Mouse (Mus musculus): ENCODE results near the gene Nnmt.

The Nnmt gene

DNA sequence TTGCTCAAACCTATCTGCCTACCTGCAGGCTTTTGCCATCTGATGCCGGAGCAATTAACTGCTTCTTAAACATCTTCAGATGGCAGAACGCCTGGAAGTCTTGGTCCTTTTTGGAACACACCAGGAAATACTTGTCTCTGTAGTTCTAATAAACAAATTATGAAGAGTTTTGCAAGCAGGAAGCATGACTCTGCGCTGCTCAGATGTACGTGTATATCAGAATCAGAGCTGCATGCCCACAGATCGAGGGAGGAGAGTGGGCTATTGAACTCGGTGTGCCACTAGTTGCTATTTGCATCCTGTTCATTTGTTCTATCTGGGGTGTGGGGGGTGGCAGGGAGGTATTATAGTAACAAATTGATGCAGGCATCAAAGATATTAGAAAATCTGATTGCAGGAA, 28.2 kb upstream of the Nnmt start:
- DNase-seq, result no peak

DNA sequence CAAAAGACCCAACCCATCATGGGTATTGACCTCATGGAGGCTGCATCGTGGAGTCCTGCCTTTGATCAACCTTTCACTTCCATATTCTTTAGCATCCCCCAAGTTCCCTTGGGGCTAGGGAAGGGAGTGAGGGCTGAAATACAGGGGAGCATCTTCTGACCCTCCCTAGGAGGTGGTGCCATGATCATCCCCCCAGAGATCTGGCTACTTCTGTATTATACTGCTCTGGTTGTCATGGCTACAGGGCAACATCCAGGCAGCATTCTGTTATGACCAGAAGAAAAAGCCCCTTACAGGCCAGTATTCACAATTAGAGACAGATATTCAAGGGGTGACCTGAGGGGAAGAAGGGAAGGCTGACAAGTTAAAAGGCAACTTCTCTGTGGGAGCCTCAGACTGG, 14.3 kb upstream of the Nnmt start:
- DNase-seq, result no peak

- DNase-seq, result peak; percentile 34
Observed at GRCm38 (mm10) chr9:48618589-48618988, 13.6 kb upstream of the Nnmt start.

- no peak for DNase-seq
Observed at GRCm38 (mm10) chr9:48618111-48618510, 13.2 kb upstream of the Nnmt start.

- no peak for DNase-seq
Observed at GRCm38 (mm10) chr9:48617511-48618010, 12.6 kb upstream of the Nnmt start.

- DNase-seq, result no peak
Observed at GRCm38 (mm10) chr9:48613221-48613620, 8.3 kb upstream of the Nnmt start.

- DNase-seq, result no peak
Observed at GRCm38 (mm10) chr9:48612542-48612941, 7.6 kb upstream of the Nnmt start.

GRCm38 (mm10) chr9:48611032-48611431, 6.1 kb upstream of the Nnmt start:
- no peak for DNase-seq

DNA sequence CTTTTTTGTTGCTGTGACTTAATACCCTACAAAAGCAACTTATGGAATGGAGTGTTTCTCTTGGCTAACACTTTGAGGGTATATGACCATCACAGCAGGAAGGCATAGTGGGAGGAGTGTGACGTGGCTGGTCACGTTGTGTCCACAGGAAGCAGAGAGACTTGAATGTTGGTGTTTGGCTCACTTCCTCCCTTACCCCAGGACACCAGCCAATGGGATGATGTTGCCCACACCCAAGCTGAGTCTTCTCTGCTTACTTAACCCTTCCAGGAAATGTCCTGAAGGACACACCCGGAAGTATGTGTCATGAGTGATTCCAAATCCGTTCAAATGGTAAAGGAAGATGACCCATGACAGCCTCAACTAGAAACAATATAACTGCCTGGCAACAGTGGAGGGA, 4.8 kb upstream of the Nnmt start:
- no peak for DNase-seq

GRCm38 (mm10) chr9:48607417-48607816, 2.5 kb upstream of the Nnmt start:
- DNase-seq, result no peak

GRCm38 (mm10) chr9:48606171-48606570, 1.2 kb upstream of the Nnmt start:
- DNase-seq, result no peak

DNA sequence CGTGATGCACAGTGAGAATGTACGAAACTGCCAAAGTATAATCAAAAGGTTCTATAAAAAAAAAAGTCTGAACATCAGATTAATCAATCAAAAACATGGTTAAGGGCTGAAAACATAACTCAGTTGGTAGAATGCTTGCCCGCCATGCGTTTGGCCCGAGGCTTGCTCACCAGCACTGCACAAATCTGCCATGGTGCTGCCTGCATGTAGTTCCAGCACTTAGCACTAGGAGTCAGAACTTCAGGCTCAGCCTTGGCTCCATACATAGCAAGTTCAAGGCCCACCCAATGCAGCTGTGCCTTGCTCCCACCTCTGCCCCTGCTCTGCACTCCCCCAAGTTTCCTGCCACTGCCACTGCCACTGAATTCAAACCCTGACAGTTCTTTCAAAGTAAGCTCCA, 744 bp upstream of the Nnmt start:
- DNase-seq, result no peak

- no peak for DNase-seq
Observed at GRCm38 (mm10) chr9:48604226-48604625, 727 bp downstream of the Nnmt start.

GRCm38 (mm10) chr9:48600881-48601280, 4.1 kb downstream of the Nnmt start:
- no peak for DNase-seq

DNA sequence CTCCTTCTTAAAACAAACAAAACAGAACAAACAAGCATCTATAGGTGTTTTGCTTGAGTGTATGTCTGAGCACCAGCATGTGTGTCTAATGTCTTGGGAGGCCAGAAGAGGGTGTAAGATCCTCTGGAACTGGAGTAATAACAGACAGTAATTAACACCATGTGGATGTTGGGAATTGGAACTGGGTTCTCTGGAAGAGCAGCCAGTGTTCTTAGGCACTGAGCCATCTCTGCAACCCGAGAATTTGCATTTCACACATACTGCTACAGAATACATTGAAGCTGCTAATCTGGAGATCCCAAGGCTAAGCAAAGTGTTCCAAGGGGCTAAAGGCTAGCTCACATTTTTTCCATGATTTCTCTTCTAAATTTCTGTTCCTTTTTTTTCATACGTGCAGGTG, 4.9 kb downstream of the Nnmt start:
- no peak for DNase-seq

- no peak for DNase-seq
Observed at GRCm38 (mm10) chr9:48597494-48597893, 7.5 kb downstream of the Nnmt start.

DNA sequence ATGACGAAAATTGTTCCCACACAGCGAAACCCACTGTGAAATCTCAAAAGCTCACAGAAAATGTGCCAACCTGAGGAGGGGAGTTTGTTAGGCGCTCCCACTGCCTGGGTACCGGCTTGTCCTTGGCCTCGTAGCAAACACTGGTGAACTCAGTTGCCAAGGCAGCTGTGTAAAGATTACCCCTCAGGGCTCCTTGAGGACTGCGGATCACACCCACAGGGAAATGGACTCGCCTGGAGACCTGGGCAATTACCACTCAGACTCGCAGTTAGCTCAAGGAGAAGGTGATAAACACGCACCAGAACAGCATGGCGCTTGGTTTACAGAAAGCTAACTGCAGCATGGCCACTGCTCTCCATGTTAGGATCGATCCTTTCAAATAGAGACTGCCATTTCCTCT, 8.0 kb downstream of the Nnmt start:
- DNase-seq, result no peak

DNA sequence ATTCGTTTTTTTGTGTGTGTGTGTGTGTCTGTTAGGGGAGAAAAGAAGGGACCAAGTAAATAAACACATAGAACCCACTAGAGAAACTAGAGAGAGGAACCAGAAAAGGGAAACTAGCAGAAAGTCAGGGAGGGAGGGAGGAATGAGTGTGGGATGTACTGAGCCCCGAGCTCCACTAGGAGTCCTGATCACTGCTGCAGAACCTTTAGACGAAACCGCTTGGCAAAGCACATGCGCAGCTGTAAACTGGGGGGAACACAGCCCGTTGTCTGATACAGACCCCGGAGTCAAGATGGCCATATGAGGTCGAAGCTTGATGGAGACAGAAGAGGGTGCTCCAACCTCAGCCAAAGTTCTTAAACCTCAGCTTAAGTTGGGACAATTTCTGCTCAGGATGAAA, 11.0 kb downstream of the Nnmt start:
- no peak for DNase-seq

DNA sequence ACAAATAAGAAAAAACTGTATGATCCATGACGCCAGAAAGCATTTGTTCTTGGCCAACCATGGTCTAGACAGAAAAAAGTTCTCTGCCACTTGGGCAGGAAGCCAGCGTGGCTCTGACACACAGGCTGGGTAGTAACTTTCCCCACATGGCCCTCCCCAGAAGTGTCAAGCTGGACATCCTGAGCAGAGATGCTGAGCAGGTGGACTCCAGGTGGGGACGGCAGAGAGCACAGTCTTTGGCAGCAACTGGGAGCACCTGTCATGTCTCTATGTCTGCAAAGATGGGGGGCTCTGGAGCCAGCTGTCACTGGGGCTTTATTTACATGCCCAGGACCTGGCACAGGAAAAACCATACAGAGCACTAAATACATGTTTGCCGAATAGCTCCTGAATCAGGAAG, 14.3 kb downstream of the Nnmt start:
- DNase-seq, result no peak

- peak; percentile 35 for DNase-seq
Observed at GRCm38 (mm10) chr9:48586332-48586731, 18.6 kb downstream of the Nnmt start.

DNA sequence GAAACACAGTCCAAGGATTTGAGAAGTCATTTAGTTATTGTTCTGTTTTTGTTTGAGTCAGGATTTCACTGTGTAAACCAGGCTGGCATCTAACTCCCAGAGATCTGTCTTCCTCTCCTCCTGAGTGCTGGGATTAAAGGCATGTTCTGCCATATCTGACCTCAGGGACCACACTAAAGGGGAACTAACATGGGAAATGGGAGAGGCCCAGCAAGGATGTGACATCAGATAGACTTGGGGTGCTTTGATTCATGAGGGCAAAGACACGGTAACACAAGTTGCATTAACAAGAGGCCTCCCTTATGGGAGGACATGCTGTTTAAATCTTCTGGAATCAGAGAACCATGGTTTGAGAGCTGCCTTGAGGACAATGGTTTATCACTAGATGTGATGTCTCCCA, 24.1 kb downstream of the Nnmt start:
- no peak for DNase-seq

DNA sequence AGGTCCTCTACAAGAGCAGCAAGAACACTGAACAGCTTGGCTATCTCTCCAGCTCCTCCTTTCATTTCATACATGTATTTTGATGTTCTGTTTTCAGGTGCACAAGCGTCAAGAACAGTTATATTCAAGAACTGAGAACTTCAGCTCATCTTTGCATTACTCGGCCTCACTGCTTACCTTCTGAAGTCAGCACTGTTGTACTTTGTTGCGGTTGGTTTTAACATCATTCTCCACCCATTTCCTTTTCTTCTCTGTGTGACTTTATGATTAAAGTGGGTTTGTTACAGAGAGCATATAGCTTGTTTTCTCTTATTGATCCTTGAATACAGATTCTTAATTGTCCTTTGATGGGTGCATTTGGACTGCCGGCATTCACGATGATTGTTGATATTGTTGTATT, 42.6 kb downstream of the Nnmt start:
- DNase-seq, result no peak

GRCm38 (mm10) chr9:48559482-48560139, 45.3 kb downstream of the Nnmt start:
- DNase-seq, result peak; percentile 51

- DNase-seq, result no peak
Observed at GRCm38 (mm10) chr9:48558637-48559036, 46.3 kb downstream of the Nnmt start.

GRCm38 (mm10) chr9:48549056-48549455, 55.9 kb downstream of the Nnmt start:
- DNase-seq, result no peak
